Mouse (Mus musculus) liver, postnatal 0 days (tissue): ENCODE measurements around the gene Gm2310. TPM values are rescaled to one million over a fixed set of nuclear protein-coding genes. Genes with fewer than 3 reads are reported as not detected.
"Not testable (repeated sequence)": the region's sequence is repeated elsewhere in the genome, so short reads cannot be mapped to it uniquely, and the experiment has no call there.

ENCODE experiments used
- ATAC-seq: fragments of 200-750 bp; cut with Nextera tagmentation; 2 replicates; pipeline ENCODE4 v1.8.0; 2017; ENCODE audit warnings: mild to moderate bottlenecking, moderate library complexity
- DNase-seq: peaks from one replicate; pipeline ENCODE4 v3.0.0-alpha.2; 2016
- H3K27ac ChIP-seq: fragments of 300-500 bp; sonication (generic); 2 replicates; pipeline ENCODE4 v1.5.1; 2014; ENCODE audit warnings: antibody characterized with exemption, moderate library complexity, mild to moderate bottlenecking, low read depth
- H3K27me3 ChIP-seq: fragments of 300-500 bp; sonication (generic); 2 replicates; pipeline ENCODE4 v1.6.1; 2014; ENCODE audit warnings: low read length, control low read depth, mixed read lengths; ENCODE audit not compliant: insufficient read depth
- H3K36me3 ChIP-seq: fragments of 300-500 bp; sonication (generic); replicated peaks from 2 replicates; pipeline ENCODE4 v1.6.1; 2014; ENCODE audit warnings: mild to moderate bottlenecking, control low read depth, low read length, moderate library complexity, mixed read lengths; ENCODE audit not compliant: insufficient read depth
- H3K4me1 ChIP-seq: fragments of 300-500 bp; sonication (generic); 2 replicates; pipeline ENCODE4 v1.6.1; 2014; ENCODE audit warnings: antibody characterized with exemption, mild to moderate bottlenecking, control low read depth; ENCODE audit not compliant: insufficient read depth
- H3K4me2 ChIP-seq: fragments of 300-500 bp; sonication (generic); 2 replicates; pipeline ENCODE4 v1.6.1; 2014; ENCODE audit warnings: low read depth, mild to moderate bottlenecking, low read length, moderate library complexity, mixed read lengths
- H3K4me3 ChIP-seq: fragments of 300-500 bp; sonication (generic); 2 replicates; pipeline ENCODE4 v1.5.1; 2014; ENCODE audit warnings: low read depth, low read length
- H3K9ac ChIP-seq: fragments of 300-500 bp; sonication (generic); replicated peaks from 2 replicates; pipeline ENCODE4 v1.6.1; 2014; ENCODE audit warnings: mild to moderate bottlenecking, moderate library complexity
- H3K9me3 ChIP-seq: fragments of 300-500 bp; sonication (generic); 2 replicates; pipeline ENCODE4 v1.6.1; 2016; ENCODE audit warnings: mild to moderate bottlenecking, control low read depth, low read length, mixed read lengths
- CTCF ChIP-seq: sonication (generic); IDR thresholded peaks from 2 replicates; pipeline ENCODE4 v1.5.1; 2016; ENCODE audit warnings: antibody characterized with exemption, low read depth
- EP300 ChIP-seq: IDR thresholded peaks from 2 replicates; pipeline ENCODE4 v1.6.1; 2016; ENCODE audit warnings: antibody characterized with exemption, low read depth, mild to moderate bottlenecking
- WGBS: fragments of 180-500 bp; shearing (Covaris S2); extraction: QIAGEN DNeasy Blood & Tissue Kit; methylation state at CpG from one replicate; pipeline ENCODE4 v1.1.7; 2014; ENCODE audit not compliant: insufficient replicate concordance; 5-methylcytosine and 5-hydroxymethylcytosine counted together
- polyA plus RNA-seq: library from polyadenylated mRNA; unstranded; fragments of >200 nt; fragmentation: Nextera tagmentation; extraction: Ambion mirVana; gene quantifications from 2 replicates; pipeline ENCODE4 v1.2.1, GENCODE M21; 2015

Gm2310 gene
- polyA plus RNA-seq, result not detected in 2 replicates

GRCm38 (mm10) chr15:8519853-8520252 is at the start of gene Gm2310:
Gene Gm2310, minus strand, starts transcription at chr15:8519953.
- not testable (repeated sequence) for H3K4me3 ChIP-seq, H3K4me2 ChIP-seq, H3K36me3 ChIP-seq, H3K4me1 ChIP-seq, ATAC-seq, H3K27ac ChIP-seq, DNase-seq, H3K27me3 ChIP-seq, H3K9ac ChIP-seq, H3K9me3 ChIP-seq

- Histone ChIP-seq H3K4me3 (peak overlapping the region; percentile 58), H3K4me1 (peaks cover 11% of the 10 kb centered on the region), H3K36me3 (no peaks in the 10 kb centered on the region), H3K27me3 (peaks cover 11% of the 10 kb centered on the region; the same call in 1 of the 2 replicates), H3K27ac (peak overlapping the region; percentile 88), H3K4me2 (peak overlapping the region; percentile 93), H3K9me3 (no peaks in the 10 kb centered on the region), H3K9ac (peak overlapping the region; percentile 56)
- ATAC-seq (peak; percentile 88), DNase-seq (peak; percentile 86)
- under 1% methylated on average over 59 of the region's 61 CpGs for WGBS
- TF ChIP-seq EP300, result no peak
- no peak for TF ChIP-seq CTCF
Observed at GRCm38 (mm10) chr15:8568645-8569528, 49.1 kb upstream of the Gm2310 start.

GRCm38 (mm10) chr15:8568286-8568644 is 48.5 kb upstream of the Gm2310 start:
- peak overlapping the region; percentile 58 for H3K4me3 ChIP-seq
- DNase-seq, result no peak
- H3K27me3 ChIP-seq, result peaks cover 11% of the 10 kb centered on the region; the same call in 1 of the 2 replicates
- ATAC-seq, result no peak
- 10% methylated on average over 7 of the region's 7 CpGs for WGBS
- no peaks in the 10 kb centered on the region for H3K9me3 ChIP-seq
- TF ChIP-seq CTCF (no peak), EP300 (no peak)
- H3K36me3 ChIP-seq, result no peaks in the 10 kb centered on the region
- peak overlapping the region; percentile 88 for H3K27ac ChIP-seq
- peaks cover 11% of the 10 kb centered on the region for H3K4me1 ChIP-seq
- H3K9ac ChIP-seq, result no peak overlapping the region
- peak overlapping the region; percentile 93 for H3K4me2 ChIP-seq

GRCm38 (mm10) chr15:8565416-8565815 is 45.7 kb upstream of the Gm2310 start:
- no peak overlapping the region for H3K9ac ChIP-seq
- peaks cover 11% of the 10 kb centered on the region; the same call in 1 of the 2 replicates for H3K27me3 ChIP-seq
- no peaks in the 10 kb centered on the region for H3K36me3 ChIP-seq
- DNase-seq (no peak), ATAC-seq (no peak)
- TF ChIP-seq EP300, result no peak
- 68% methylated on average over 6 of the region's 6 CpGs for WGBS
- H3K4me1 ChIP-seq, result peaks cover 11% of the 10 kb centered on the region
- no peak overlapping the region for H3K4me3 ChIP-seq
- no peak overlapping the region for H3K4me2 ChIP-seq
- H3K9me3 ChIP-seq, result no peaks in the 10 kb centered on the region
- no peak overlapping the region for H3K27ac ChIP-seq

GRCm38 (mm10) chr15:8564331-8564730 is 44.6 kb upstream of the Gm2310 start:
- Histone ChIP-seq H3K4me3 (no peak overlapping the region), H3K36me3 (no peaks in the 10 kb centered on the region), H3K4me1 (peaks cover 8% of the 10 kb centered on the region), H3K9me3 (no peaks in the 10 kb centered on the region), H3K27ac (no peak overlapping the region), H3K27me3 (peaks cover 11% of the 10 kb centered on the region; the same call in 1 of the 2 replicates), H3K4me2 (no peak overlapping the region), H3K9ac (no peak overlapping the region)
- no peak for ATAC-seq
- DNase-seq, result no peak
- TF ChIP-seq EP300 (no peak), CTCF (no peak)
- 66% methylated on average over 3 of the region's 3 CpGs for WGBS

GRCm38 (mm10) chr15:8563423-8564194 is 43.9 kb upstream of the Gm2310 start:
- Histone ChIP-seq H3K4me3 (no peak overlapping the region), H3K27me3 (peaks cover 10% of the 10 kb centered on the region; the same call in 1 of the 2 replicates), H3K9ac (no peak overlapping the region), H3K36me3 (no peaks in the 10 kb centered on the region), H3K4me2 (no peak overlapping the region), H3K9me3 (no peaks in the 10 kb centered on the region), H3K4me1 (peaks cover 5% of the 10 kb centered on the region), H3K27ac (no peak overlapping the region)
- TF ChIP-seq EP300 (no peak), CTCF (no peak)
- DNase-seq, result no peak
- no peak for ATAC-seq
- WGBS, result 73% methylated on average over 1 of the region's 1 CpGs
